ENCODE assay signal across 23 mouse cellular contexts in genomic region chr5:150971126-150971525, GRCm38 (mm10). TPM values are rescaled to one million over a fixed set of nuclear protein-coding genes. Genes with fewer than 3 reads are reported as not detected.
DNase-seq lines count a peak whose midpoint lies in the region; ATAC-seq and TF ChIP-seq lines count a peak whose summit lies in the region.
"Had no signal": no experiment of that assay in that cellular context is flagged by ENCODE, and none has a peak within 500 bp of the region (broad histone marks: within the 10 kb centered on the region; RNA-seq: fewer than 3 reads in every experiment).

No protein-coding gene starts in this region.

- ATAC-seq in hindbrain, embryonic 13.5 days (ENCODE audit: low FRiP score), result no peak
- ATAC-seq in hindbrain, embryonic 11.5 days (ENCODE audit: low FRiP score), result no peak
- ATAC-seq in lung, postnatal 0 days, result no peak
- ATAC-seq: activated CD4-positive, CD25-positive, alpha-beta regulatory T cell, adult 4 months; CD4-positive, CD25-positive, alpha-beta regulatory T cell, adult 4 months; forebrain, embryonic 13.5 days; forebrain, embryonic 15.5 days; Patski had no signal

- TF ChIP-seq EP300 in heart, adult 2 months (IDR thresholded peaks at IDR 0.05; ENCODE audit: insufficient read depth, low read depth, low read length), result no peak
- no peak for TF ChIP-seq EP300 in lung, postnatal 0 days (IDR thresholded peaks at IDR 0.05)

- no peak for TF ChIP-seq POLR2A in heart, adult 2 months (IDR thresholded peaks at IDR 0.05; ENCODE audit: insufficient read depth, low read depth, low read length)

- TF ChIP-seq CTCF in heart, adult 2 months (IDR thresholded peaks at IDR 0.05), result no peak
- TF ChIP-seq CTCF in lung, postnatal 0 days (IDR thresholded peaks at IDR 0.05), result no peak

- no peaks in the 10 kb centered on the region for H3K36me3 ChIP-seq in heart, adult 2 months (ENCODE audit: control insufficient read depth, insufficient read depth, low read length)
- no peaks in the 10 kb centered on the region for H3K36me3 ChIP-seq in hindbrain, embryonic 13.5 days
- H3K36me3 ChIP-seq in hindbrain, embryonic 11.5 days (ENCODE audit: control insufficient read depth, insufficient read depth, low read length), result no peaks in the 10 kb centered on the region
- H3K36me3 ChIP-seq in lung, postnatal 0 days (ENCODE audit: insufficient read depth, low read length), result no peaks in the 10 kb centered on the region
- H3K36me3 ChIP-seq: embryonic facial prominence, embryonic 10.5 days; embryonic facial prominence, embryonic 12.5 days; forebrain, embryonic 15.5 days; G1E had no signal

- DNase-seq in heart, adult 11 months, result peak; percentile 68
- no peak for DNase-seq in heart, adult 2 months
- DNase-seq in hindbrain, embryonic 11.5 days (ENCODE audit: low spot score), result no peak
- DNase-seq in lung, postnatal 0 days (ENCODE audit: low spot score), result peak; percentile 13
- no peak for DNase-seq in lung, postnatal 4 days
- DNase-seq: adrenal gland, adult 8-10 months; adrenal gland, postnatal 14 days; adrenal gland, postnatal 36 days; B cell, adult 2 months; cerebellum, adult 11-12 months; cerebellum, adult 2 months; cerebellum, adult 9-10 months; cerebellum, postnatal 25 days had no signal

- H3K9ac ChIP-seq in heart, adult 2 months (ENCODE audit: low read depth, low read length), result no peak overlapping the region
- peak overlapping the region; percentile 13; the same call in 1 of the 2 replicates for H3K9ac ChIP-seq in hindbrain, embryonic 13.5 days
- no peak overlapping the region for H3K9ac ChIP-seq in hindbrain, embryonic 11.5 days (ENCODE audit: low read depth, low read length)
- no peak overlapping the region for H3K9ac ChIP-seq in lung, postnatal 0 days (replicated peaks; ENCODE audit: low read depth)
- H3K9ac ChIP-seq: embryonic facial prominence, embryonic 12.5 days; forebrain, embryonic 13.5 days; forebrain, embryonic 15.5 days had no signal

- H3K27ac ChIP-seq in heart, adult 2 months, result no peak overlapping the region
- no peak overlapping the region for H3K27ac ChIP-seq in hindbrain, embryonic 13.5 days
- H3K27ac ChIP-seq in hindbrain, embryonic 11.5 days (ENCODE audit: low read depth, low read length), result no peak overlapping the region
- H3K27ac ChIP-seq in lung, postnatal 0 days (ENCODE audit: low read length), result no peak overlapping the region
- H3K27ac ChIP-seq: embryonic facial prominence, embryonic 10.5 days; embryonic facial prominence, embryonic 12.5 days; forebrain, embryonic 13.5 days; forebrain, embryonic 15.5 days had no signal

- no peak overlapping the region for H3K4me2 ChIP-seq in hindbrain, embryonic 13.5 days
- H3K4me2 ChIP-seq in hindbrain, embryonic 11.5 days (replicated peaks; ENCODE audit: low read depth, low read length), result no peak overlapping the region
- H3K4me2 ChIP-seq in lung, postnatal 0 days (replicated peaks; ENCODE audit: low read depth, low read length), result no peak overlapping the region
- H3K4me2 ChIP-seq: embryonic facial prominence, embryonic 12.5 days; forebrain, embryonic 13.5 days; forebrain, embryonic 15.5 days had no signal

- no peaks in the 10 kb centered on the region for H3K9me3 ChIP-seq in hindbrain, embryonic 13.5 days
- H3K9me3 ChIP-seq in hindbrain, embryonic 11.5 days (ENCODE audit: control insufficient read depth, low read length), result no peaks in the 10 kb centered on the region
- no peaks in the 10 kb centered on the region for H3K9me3 ChIP-seq in lung, postnatal 0 days (ENCODE audit: low read length)
- H3K9me3 ChIP-seq: embryonic facial prominence, embryonic 12.5 days; forebrain, embryonic 13.5 days; forebrain, embryonic 15.5 days had no signal

- WGBS in heart, adult 2 months, result 76% methylated on average over 6 of the region's 6 CpGs
- 54% methylated on average over 6 of the region's 6 CpGs for WGBS in hindbrain, embryonic 13.5 days
- WGBS in hindbrain, embryonic 11.5 days, result 51% methylated on average over 6 of the region's 6 CpGs
- 58% methylated on average over 6 of the region's 6 CpGs for WGBS in lung, postnatal 0 days

- intact Hi-C loops in heart, adult 2 months (cut with DNase I), result no loop called here

- no peaks in the 10 kb centered on the region for H3K79me2 ChIP-seq in heart, adult 2 months (replicated peaks; ENCODE audit: control insufficient read depth, insufficient read depth, low read length)

- no peaks in the 10 kb centered on the region for H3K27me3 ChIP-seq in heart, adult 2 months (ENCODE audit: control insufficient read depth, insufficient read depth, low read length)
- no peaks in the 10 kb centered on the region for H3K27me3 ChIP-seq in hindbrain, embryonic 13.5 days
- no peaks in the 10 kb centered on the region for H3K27me3 ChIP-seq in hindbrain, embryonic 11.5 days (ENCODE audit: control insufficient read depth, insufficient read depth, low read length)
- no peaks in the 10 kb centered on the region for H3K27me3 ChIP-seq in lung, postnatal 0 days (replicated peaks; ENCODE audit: insufficient read depth, low read length)
- H3K27me3 ChIP-seq: CH12.LX; embryonic facial prominence, embryonic 12.5 days; forebrain, embryonic 13.5 days; forebrain, embryonic 15.5 days; Patski had no signal

- no peaks in the 10 kb centered on the region for H3K4me1 ChIP-seq in heart, adult 2 months (ENCODE audit: control insufficient read depth, insufficient read depth, low read length)
- H3K4me1 ChIP-seq in hindbrain, embryonic 13.5 days (replicated peaks), result peaks cover 9% of the 10 kb centered on the region
- H3K4me1 ChIP-seq in hindbrain, embryonic 11.5 days (replicated peaks; ENCODE audit: control insufficient read depth, insufficient read depth, low read length), result no peaks in the 10 kb centered on the region
- H3K4me1 ChIP-seq in lung, postnatal 0 days (ENCODE audit: insufficient read depth, low read depth, low read length), result no peaks in the 10 kb centered on the region
- H3K4me1 ChIP-seq: embryonic facial prominence, embryonic 12.5 days; forebrain, embryonic 13.5 days; forebrain, embryonic 15.5 days had no signal

- no peak overlapping the region for H3K4me3 ChIP-seq in heart, adult 2 months
- H3K4me3 ChIP-seq in hindbrain, embryonic 13.5 days, result no peak overlapping the region
- no peak overlapping the region for H3K4me3 ChIP-seq in hindbrain, embryonic 11.5 days (ENCODE audit: low read depth, low read length)
- no peak overlapping the region for H3K4me3 ChIP-seq in lung, postnatal 0 days (ENCODE audit: low read depth, low read length)
- H3K4me3 ChIP-seq: embryonic facial prominence, embryonic 10.5 days; embryonic facial prominence, embryonic 12.5 days; forebrain, embryonic 13.5 days; forebrain, embryonic 15.5 days had no signal

RNA-seq across cellular contexts. Expression of gene Kl, which starts 18.7 kb away (rescaled TPM):
- under 1 TPM; 0.03 to 0.07 TPM for total RNA-seq in heart, adult 2 months (2021)
- 0.06 TPM in 1 of 2 replicates, not detected in the other for polyA plus RNA-seq in heart, adult 2 months (2012; rRNA removed)
- 0.69 and 0.83 TPM in 2 replicates for polyA plus RNA-seq in hindbrain, embryonic 13.5 days (2015; fragmentation: Nextera tagmentation; extraction: Ambion mirVana)
- polyA plus RNA-seq in hindbrain, embryonic 11.5 days (2014; fragmentation: Nextera tagmentation; extraction: Ambion mirVana), result 0.07 and 0.26 TPM in 2 replicates
- polyA plus RNA-seq in lung, postnatal 0 days (2015; fragmentation: Nextera tagmentation; extraction: Ambion mirVana), result 0.05 and 0.14 TPM in 2 replicates
- total RNA-seq: CH12.LX had no signal
- polyA plus RNA-seq: CD4-positive, CD25-positive, alpha-beta regulatory T cell, adult 4 months; G1E had no signal

Comparison
In these comparisons a context has a peak if more than half of its experiments do, and no peak if none do; other contexts are left out.
1. DNase-seq: peak in heart, adult 11 months (single experiment) and lung, postnatal 0 days (single experiment); none in heart, adult 2 months (0 of 2), hindbrain, embryonic 11.5 days (single experiment) and lung, postnatal 4 days (0 of 2).